Mouse (Mus musculus) CD4-positive helper T cell, adult 2 months (primary cell): ENCODE results near the gene Tbc1d4.

ENCODE experiments used
- DNase-seq: peaks from one replicate; pipeline ENCODE4 v3.0.0-alpha.2; 2012; ENCODE audit warnings: low read depth, missing footprints, low spot score

Tbc1d4 gene

GRCm38 (mm10) chr14:101437925-101438324 lies 171.1 kb downstream of the Tbc1d4 start:
- no peak for DNase-seq

- DNase-seq, result no peak
Observed at GRCm38 (mm10) chr14:101430536-101430935, 178.5 kb downstream of the Tbc1d4 start.

GRCm38 (mm10) chr14:101428805-101429516 lies 180.0 kb downstream of the Tbc1d4 start:
- no peak for DNase-seq

- no peak for DNase-seq
Observed at GRCm38 (mm10) chr14:101417679-101418078, 191.3 kb downstream of the Tbc1d4 start.
